Mouse (Mus musculus) embryonic fibroblast, embryonic 13.5 days (primary cell): Measurements from ENCODE around the gene Vwa8.

ENCODE experiments used
- CTCF ChIP-seq: IDR thresholded peaks from 2 replicates; pipeline ENCODE4 v1.5.1; 2011; ENCODE audit warnings: mild to moderate bottlenecking, control low read depth, low read length, moderate library complexity, borderline replicate concordance; ENCODE audit not compliant: insufficient read depth
- POLR2A ChIP-seq: IDR thresholded peaks from 2 replicates; pipeline ENCODE4 v1.6.1; 2011; ENCODE audit warnings: low read depth, mild to moderate bottlenecking, control low read depth, low read length, moderate library complexity

GRCm38 (mm10) chr14:79214660-79215249 is 365.9 kb downstream of the Vwa8 start:
- TF ChIP-seq CTCF, result no peak
- TF ChIP-seq POLR2A, result no peak
